Mouse (Mus musculus) hematopoietic stem cell, adult 5-6 weeks (primary cell): Measurements from ENCODE around the gene Gpr139. TPM values are rescaled to one million over a fixed set of nuclear protein-coding genes. Genes with fewer than 3 reads are reported as not detected.

ENCODE experiments used
- ATAC-seq, 2 experiments: fragments of 125-278 bp in 1 of 2; replicated peaks in 1 of 2; 2 replicates each; pipeline ENCODE4 v1.8.0; 2016 to 2017; ENCODE audit warnings: inconsistent platforms in 2 of 2, mild to moderate bottlenecking in 2 of 2, moderate number of reproducible peaks in 2 of 2, low read depth in 1 of 2, moderate TSS enrichment in 1 of 2; ENCODE audit not compliant: low FRiP score in 2 of 2, poor library complexity in 2 of 2, severe bottlenecking in 2 of 2, insufficient read depth in 1 of 2, low TSS enrichment in 1 of 2
- total RNA-seq: library from RNA; stranded (forward); fragments of 172-1452, 232-1000 nt; gene quantifications from 2 replicates; pipeline ENCODE4 v1.2.3, GENCODE M21; 2017

The Gpr139 gene
- not detected in 2 replicates for total RNA-seq

DNA sequence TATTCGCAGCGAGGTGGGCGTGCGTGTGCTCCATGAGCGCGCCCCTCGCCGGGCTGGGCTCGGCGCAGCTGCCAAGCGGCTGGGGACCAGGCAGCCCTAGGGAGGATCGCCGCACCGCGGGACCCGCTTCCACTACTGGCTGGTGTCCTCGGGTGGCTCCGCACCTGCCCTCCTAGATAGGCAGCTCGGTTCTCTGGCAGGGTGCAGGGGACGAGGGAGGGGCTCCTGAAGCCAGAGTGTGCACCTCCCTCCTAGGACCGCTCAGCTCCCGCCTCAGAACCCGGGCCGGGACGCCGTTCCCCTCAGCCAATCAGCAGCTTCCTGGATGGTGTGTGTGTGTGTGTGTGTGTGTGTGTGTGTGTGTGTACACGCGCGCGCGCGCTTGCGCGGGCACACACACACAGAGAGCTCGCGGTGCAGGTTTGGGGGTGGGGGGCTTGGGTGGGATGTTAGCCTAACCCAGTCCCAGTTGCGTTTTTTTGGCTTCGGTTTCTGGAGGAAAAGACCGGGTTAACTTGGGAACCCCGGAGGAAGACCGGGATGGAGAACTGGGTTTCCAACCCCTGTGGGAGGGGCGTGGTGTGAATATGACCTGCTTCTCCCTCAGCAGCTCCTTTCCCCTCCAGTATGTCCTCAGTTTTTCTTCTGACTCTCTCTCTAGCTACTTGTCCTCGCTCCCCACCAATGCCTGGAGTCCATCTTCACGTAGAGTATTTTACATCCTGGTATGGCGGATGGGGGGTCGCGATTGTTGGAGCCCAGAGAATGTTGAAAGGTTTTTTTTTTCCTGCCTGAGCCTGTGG is at the start of gene Gpr139:
Gpr139 (minus strand) TSS at position 263 of the 803 bp plus-strand sequence.
- ATAC-seq = no peak

- no peak for ATAC-seq
These were observed 46.6 kb upstream of the Gpr139 start for GRCm38 (mm10) chr7:119230971-119231370.

DNA sequence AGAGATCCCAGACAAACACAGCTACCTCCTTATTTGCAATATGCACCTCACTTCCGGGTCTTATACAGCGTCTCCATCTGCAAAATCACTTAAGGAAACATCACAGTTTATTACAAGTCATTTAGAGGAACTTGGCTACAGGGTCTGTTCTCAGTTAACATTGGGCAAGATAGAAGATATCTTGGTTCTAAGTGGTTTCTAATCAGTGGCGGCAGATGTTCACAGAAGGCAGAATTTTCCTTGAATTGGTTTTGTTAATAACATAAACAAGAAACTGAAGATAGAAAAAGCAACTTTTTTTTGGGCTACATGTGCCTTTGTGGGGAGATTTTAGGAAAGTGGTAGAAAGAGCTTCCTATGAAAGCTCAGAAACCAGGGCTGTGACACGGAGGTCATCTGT is 38.3 kb upstream of the Gpr139 start:
- ATAC-seq = no peak

DNA sequence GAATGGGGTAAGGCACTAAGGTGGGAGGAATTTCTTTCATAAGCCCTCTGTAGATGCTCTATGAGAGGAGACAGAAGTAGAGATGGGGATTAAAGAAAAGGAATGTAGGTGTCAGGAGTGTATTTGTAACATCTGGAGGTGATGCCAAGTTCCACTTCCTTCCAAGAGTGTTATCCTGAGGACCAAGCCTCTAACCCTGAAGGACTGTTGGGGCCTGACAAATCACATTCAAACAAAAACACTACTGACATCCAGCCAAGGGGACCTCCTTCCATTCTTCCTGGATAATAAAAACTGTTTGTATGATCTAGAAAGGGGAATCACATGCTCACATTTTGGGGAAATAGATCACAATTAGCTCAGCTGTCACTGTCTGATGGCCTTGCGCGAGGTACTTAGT is 34.7 kb upstream of the Gpr139 start:
- ATAC-seq = no peak

DNA sequence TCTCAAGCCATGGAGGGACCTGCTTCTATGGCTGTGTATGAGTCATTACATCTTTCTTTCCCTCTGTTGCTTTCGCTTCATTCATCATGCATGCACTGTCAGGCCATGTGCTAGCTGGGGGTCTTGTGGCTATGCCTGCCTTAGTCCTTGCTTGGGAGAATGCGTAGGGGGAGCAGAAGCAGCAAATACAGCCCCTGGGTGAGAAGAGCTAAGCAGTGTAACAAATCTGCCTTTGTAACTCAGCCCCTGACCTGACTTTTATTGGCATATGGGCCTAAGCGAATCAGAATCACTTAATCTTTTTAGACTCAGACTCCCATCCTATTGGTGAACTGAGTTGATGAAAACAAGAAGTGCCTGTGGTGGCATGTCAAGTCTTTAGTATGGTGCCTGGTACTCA is 22.8 kb upstream of the Gpr139 start:
- ATAC-seq = no peak

DNA sequence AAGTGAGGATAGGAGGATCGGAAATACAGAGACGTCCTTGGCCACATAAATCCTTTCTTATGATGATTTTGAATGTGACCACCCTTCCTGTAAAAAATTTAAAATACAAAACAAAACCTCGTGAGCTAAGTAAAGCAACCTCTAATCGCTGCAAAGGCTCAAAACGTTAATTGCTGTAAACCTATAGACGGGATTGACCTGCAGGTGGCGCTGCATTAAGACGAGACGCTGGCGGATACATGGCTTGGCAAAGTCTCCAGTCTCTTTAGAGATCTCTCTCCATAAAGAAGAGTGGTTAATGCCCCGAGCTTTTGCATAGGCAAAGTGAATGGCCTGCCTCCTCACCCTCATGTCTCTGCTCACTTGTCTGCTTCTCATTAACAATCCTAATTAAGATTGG is 2.0 kb upstream of the Gpr139 start:
- ATAC-seq = no peak

- no peak for ATAC-seq
These were observed 958 bp upstream of the Gpr139 start for GRCm38 (mm10) chr7:119185181-119185940.

DNA sequence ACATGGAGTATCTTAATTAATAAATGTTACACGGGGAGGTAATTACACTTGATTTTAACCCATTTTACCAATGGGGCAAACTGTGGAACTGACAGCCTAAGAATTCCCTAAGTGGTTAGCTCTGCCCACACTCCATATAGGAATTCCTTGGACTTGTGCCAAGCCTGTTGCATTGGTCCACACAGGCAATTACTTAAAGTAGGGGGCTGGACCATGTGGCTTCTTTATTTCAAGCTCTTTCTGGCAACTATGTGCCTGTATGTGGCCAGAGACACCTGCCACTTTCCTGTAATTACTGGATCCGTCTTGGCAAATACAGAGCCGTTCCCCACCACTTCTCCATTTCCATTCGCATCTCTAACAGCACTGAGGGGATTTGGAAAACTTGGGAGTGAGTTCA is 3.4 kb downstream of the Gpr139 start:
- no peak for ATAC-seq

- no peak for ATAC-seq
These were observed 24.4 kb downstream of the Gpr139 start for GRCm38 (mm10) chr7:119160015-119160414.

DNA sequence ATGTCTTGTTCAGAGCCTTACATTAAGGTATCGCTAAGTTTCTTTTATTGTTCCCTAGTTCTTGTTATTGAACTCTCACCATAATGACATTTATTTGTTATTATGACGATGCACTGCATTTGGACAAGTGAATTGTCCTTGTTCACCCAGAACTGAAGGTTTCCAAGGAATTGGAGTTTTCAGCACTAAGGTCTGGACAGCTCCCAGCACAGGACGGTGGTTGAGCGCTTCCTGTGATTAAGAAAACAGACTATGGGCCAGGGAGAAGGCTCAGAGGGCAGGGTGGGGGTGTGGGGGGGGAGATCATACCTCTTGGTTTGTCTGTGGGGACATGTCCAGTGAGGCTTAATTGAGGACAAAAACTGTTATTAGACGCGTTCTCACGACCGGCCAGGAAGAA is 72.6 kb downstream of the Gpr139 start:
- no peak for ATAC-seq

GRCm38 (mm10) chr7:119105878-119106277 is 78.5 kb downstream of the Gpr139 start:
- ATAC-seq = no peak

GRCm38 (mm10) chr7:119096583-119096982 is 87.8 kb downstream of the Gpr139 start:
- ATAC-seq = no peak

Other genes with a start within 250 kb of the Gpr139 start
- 23.8 and 28.0 TPM in 2 replicates for gene Gprc5b, start 189.4 kb downstream of the Gpr139 start, total RNA-seq